Mouse (Mus musculus) T-helper 2 cell (primary cell): ENCODE results near the gene Ptprt.

Experiments
- in situ Hi-C: fragments of 300-600 bp; cut with MboI, MseI; formaldehyde crosslinking; loops from one replicate; pipeline ENCODE4 v1.15.1; 2025; ENCODE audit warnings: high pct_unique_total_duplicates

Ptprt gene

GRCm38 (mm10) chr2:162660941-162661386 lies at the start of gene Ptprt:
Ptprt (minus strand) TSS chr2:162661147.
- in situ Hi-C loops = loop anchor here (10.0 kb wide), 1 partner anchor 1726 kb away; no protein-coding TSS in a partner anchor

GRCm38 (mm10) chr2:162710443-162710842 lies 49.5 kb upstream of the Ptprt start:
- in situ Hi-C loops = no loop called here

GRCm38 (mm10) chr2:162699691-162700090 lies 38.7 kb upstream of the Ptprt start:
- in situ Hi-C loops = no loop called here

GRCm38 (mm10) chr2:162699036-162699435 lies 38.1 kb upstream of the Ptprt start:
- in situ Hi-C loops = no loop called here

- in situ Hi-C loops = no loop called here
Observed at GRCm38 (mm10) chr2:162698068-162698467, 37.1 kb upstream of the Ptprt start.

- in situ Hi-C loops = no loop called here
Observed at GRCm38 (mm10) chr2:162697151-162697550, 36.2 kb upstream of the Ptprt start.

- in situ Hi-C loops = no loop called here
Observed at GRCm38 (mm10) chr2:162692143-162692542, 31.2 kb upstream of the Ptprt start.

- in situ Hi-C loops = no loop called here
Observed at GRCm38 (mm10) chr2:162682674-162683073, 21.7 kb upstream of the Ptprt start.

GRCm38 (mm10) chr2:162662431-162662970 lies 1.6 kb upstream of the Ptprt start:
- in situ Hi-C loops = loop anchor here (10.0 kb wide), 1 partner anchor 1728 kb away; no protein-coding TSS in a partner anchor

GRCm38 (mm10) chr2:162661733-162662132 lies 786 bp upstream of the Ptprt start:
- in situ Hi-C loops = loop anchor here (10.0 kb wide), 1 partner anchor 1727 kb away; no protein-coding TSS in a partner anchor

- in situ Hi-C loops = loop anchor here (10.0 kb wide), 1 partner anchor 1726 kb away; no protein-coding TSS in a partner anchor
Observed at GRCm38 (mm10) chr2:162660231-162660940, 561 bp downstream of the Ptprt start.

GRCm38 (mm10) chr2:162658997-162659396 lies 1.9 kb downstream of the Ptprt start:
- in situ Hi-C loops = loop anchor here (10.0 kb wide), 1 partner anchor 1444 kb away; no protein-coding TSS in a partner anchor

- in situ Hi-C loops = loop anchor here (10.0 kb wide), 1 partner anchor 1443 kb away; no protein-coding TSS in a partner anchor
Observed at GRCm38 (mm10) chr2:162657541-162657940, 3.4 kb downstream of the Ptprt start.

- in situ Hi-C loops = loop anchor here (10.0 kb wide), 1 partner anchor 1440 kb away; no protein-coding TSS in a partner anchor
Observed at GRCm38 (mm10) chr2:162654416-162654815, 6.5 kb downstream of the Ptprt start.

- in situ Hi-C loops = loop anchor here (10.0 kb wide), 1 partner anchor 486 kb away; no protein-coding TSS in a partner anchor
Observed at GRCm38 (mm10) chr2:162638676-162639075, 22.3 kb downstream of the Ptprt start.

GRCm38 (mm10) chr2:162637537-162637936 lies 23.4 kb downstream of the Ptprt start:
- in situ Hi-C loops = loop anchor here (10.0 kb wide), 1 partner anchor 487 kb away; no protein-coding TSS in a partner anchor

- in situ Hi-C loops = loop anchor here (10.0 kb wide), 1 partner anchor 488 kb away; no protein-coding TSS in a partner anchor
Observed at GRCm38 (mm10) chr2:162636387-162637009, 24.4 kb downstream of the Ptprt start.

- in situ Hi-C loops = loop anchor here (10.0 kb wide), 1 partner anchor 490 kb away; no protein-coding TSS in a partner anchor
Observed at GRCm38 (mm10) chr2:162634901-162635300, 26.0 kb downstream of the Ptprt start.

GRCm38 (mm10) chr2:162626076-162626475 lies 34.9 kb downstream of the Ptprt start:
- in situ Hi-C loops = no loop called here

- in situ Hi-C loops = no loop called here
Observed at GRCm38 (mm10) chr2:162624707-162625106, 36.2 kb downstream of the Ptprt start.

GRCm38 (mm10) chr2:162614256-162614655 lies 46.7 kb downstream of the Ptprt start:
- in situ Hi-C loops = no loop called here

GRCm38 (mm10) chr2:162613480-162613879 lies 47.5 kb downstream of the Ptprt start:
- in situ Hi-C loops = no loop called here
